Mouse (Mus musculus): Measurements from ENCODE around the gene Olfr325. TPM values are rescaled to one million over a fixed set of nuclear protein-coding genes. Genes with fewer than 3 reads are reported as not detected.

Gene Olfr325
- polyA plus RNA-seq, 1 experiment, result not detected

DNA sequence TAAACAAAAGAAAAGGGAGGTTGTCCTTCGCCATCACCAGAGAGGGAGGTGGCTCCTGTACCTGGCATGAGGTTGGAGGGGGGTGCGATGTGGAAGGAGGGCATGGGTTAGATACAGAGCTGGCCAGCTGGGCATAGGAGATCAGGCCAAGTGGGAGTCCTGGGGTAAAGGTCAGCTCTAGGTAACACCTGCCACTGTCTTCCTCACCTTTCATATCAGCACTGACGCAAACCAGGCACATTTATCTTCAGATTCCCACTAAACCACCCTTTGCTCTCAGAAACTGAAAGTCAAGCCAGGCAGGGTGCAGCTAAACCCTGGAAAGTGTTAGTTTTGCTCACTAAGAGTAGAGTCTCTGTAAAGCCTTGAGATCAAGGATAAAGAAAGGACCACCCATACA, 40.8 kb downstream of the Olfr325 start:
- Histone ChIP-seq H3K27ac (ENCODE audit: insufficient read depth, low read length) (no peak overlapping the region), H3K4me3 (ENCODE audit: insufficient read depth, low read length) (no peak overlapping the region), H3K4me1 (ENCODE audit: control insufficient read depth, insufficient read depth, low read length) (no peaks in the 10 kb centered on the region)
- no peak for TF ChIP-seq POLR2A (IDR thresholded peaks at IDR 0.05; ENCODE audit: extremely low read depth, insufficient read depth, low read length)
- TF ChIP-seq CTCF (IDR thresholded peaks at IDR 0.05; ENCODE audit: extremely low read depth, insufficient read depth, low read length), result no peak

DNA sequence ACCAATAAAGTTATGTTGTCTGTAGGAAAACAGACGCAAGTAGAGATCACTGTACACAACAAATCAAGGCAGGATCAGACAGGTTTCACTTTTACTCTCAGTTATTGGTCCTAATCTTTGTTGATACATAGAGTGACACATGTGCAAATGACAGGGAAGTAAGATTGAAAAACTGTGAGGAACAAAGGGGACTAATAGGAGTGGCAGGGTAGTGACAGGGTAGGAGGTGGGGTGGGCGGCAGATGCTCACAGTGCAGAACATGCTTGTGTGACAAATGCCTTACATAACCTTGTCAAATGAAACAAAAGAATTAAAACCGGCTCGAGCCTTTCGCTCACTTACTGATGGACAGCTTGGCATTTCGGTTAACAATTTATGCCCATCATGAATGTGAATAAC, 41.3 kb downstream of the Olfr325 start:
- H3K4me3 ChIP-seq (ENCODE audit: insufficient read depth, low read length), result no peak overlapping the region
- TF ChIP-seq POLR2A (IDR thresholded peaks at IDR 0.05; ENCODE audit: extremely low read depth, insufficient read depth, low read length) (no peak), CTCF (IDR thresholded peaks at IDR 0.05; ENCODE audit: extremely low read depth, insufficient read depth, low read length) (no peak)
- H3K27ac ChIP-seq (ENCODE audit: insufficient read depth, low read length), result no peak overlapping the region
- no peaks in the 10 kb centered on the region for H3K4me1 ChIP-seq (ENCODE audit: control insufficient read depth, insufficient read depth, low read length)

DNA sequence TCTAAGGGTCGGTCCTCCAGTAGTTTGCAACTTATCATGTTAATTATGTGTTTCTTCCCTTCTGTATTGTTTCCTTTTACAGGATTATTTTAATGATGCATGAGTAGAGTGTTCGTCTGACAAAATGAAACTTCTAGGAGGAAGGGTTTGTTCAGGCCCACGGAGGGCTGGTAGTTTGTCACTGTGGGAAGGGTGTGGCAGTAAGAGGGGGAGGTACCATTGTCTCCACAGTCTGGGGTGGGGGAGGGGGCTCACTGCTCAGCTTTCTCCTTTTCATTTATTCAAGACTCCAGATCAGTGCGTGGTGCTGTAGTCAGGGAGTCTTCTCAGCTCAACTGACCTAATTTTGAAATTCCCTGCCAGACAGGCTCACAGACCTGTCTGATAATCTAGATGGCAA, 48.6 kb downstream of the Olfr325 start:
- Histone ChIP-seq H3K4me1 (ENCODE audit: control insufficient read depth, insufficient read depth, low read length) (no peaks in the 10 kb centered on the region), H3K27ac (ENCODE audit: insufficient read depth, low read length) (no peak overlapping the region), H3K4me3 (ENCODE audit: insufficient read depth, low read length) (no peak overlapping the region)
- no peak for TF ChIP-seq POLR2A (IDR thresholded peaks at IDR 0.05; ENCODE audit: extremely low read depth, insufficient read depth, low read length)
- no peak for TF ChIP-seq CTCF (IDR thresholded peaks at IDR 0.05; ENCODE audit: extremely low read depth, insufficient read depth, low read length)

DNA sequence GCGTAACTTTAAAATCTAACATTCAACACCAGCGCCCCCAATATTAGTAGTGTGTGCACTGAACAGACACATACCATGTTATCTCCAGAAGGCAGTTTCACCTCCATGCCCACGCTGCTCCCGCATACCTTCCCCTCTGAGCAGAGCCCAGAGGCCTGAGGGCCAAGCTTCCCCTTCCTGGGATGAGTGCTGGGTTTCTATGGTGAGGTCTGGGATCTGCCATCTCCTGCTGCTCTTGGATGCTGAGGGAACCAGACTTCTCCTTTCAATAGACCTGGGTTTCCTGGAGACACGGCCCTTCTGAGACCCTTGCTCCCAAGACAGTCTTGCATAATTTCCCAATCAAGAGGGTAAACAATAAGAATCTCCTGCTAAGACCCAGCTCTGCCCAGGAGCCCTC, 52.9 kb downstream of the Olfr325 start, which contains the start of gene Olfr323:
Gene Olfr323 (minus strand): TSS at position 101 of the 400 bp plus-strand sequence.
- TF ChIP-seq POLR2A (IDR thresholded peaks at IDR 0.05; ENCODE audit: extremely low read depth, insufficient read depth, low read length) (no peak), CTCF (IDR thresholded peaks at IDR 0.05; ENCODE audit: extremely low read depth, insufficient read depth, low read length) (no peak)
- no peaks in the 10 kb centered on the region for H3K4me1 ChIP-seq (ENCODE audit: control insufficient read depth, insufficient read depth, low read length)

More for the DNA sequence above, 52.9 kb downstream of the Olfr325 start, which contains the start of gene Olfr323:
- H3K4me3 ChIP-seq (ENCODE audit: insufficient read depth, low read length), result no peak within 1 kb of the TSS
- H3K27ac ChIP-seq (ENCODE audit: insufficient read depth, low read length), result no peak within 1 kb of the TSS

Other genes starting within 250 kb of the Olfr325 start
- 50.2 and 50.7 TPM in 2 replicates for gene Zfp672, start 247.4 kb upstream of the Olfr325 start, polyA plus RNA-seq (2012; rRNA removed)
- 42.4 and 44.6 TPM in 2 replicates for gene Sh3bp5l, start 247.0 kb upstream of the Olfr325 start, polyA plus RNA-seq (2012; rRNA removed)
- 0.08 and 0.11 TPM in 2 replicates for gene Lypd8, start 198.7 kb upstream of the Olfr325 start, polyA plus RNA-seq (2012; rRNA removed)
- gene 1810065E05Rik, start 156.6 kb upstream of the Olfr325 start, polyA plus RNA-seq (2012; rRNA removed), result not detected in 2 replicates
- not detected in 2 replicates for gene Gm12253, start 145.2 kb upstream of the Olfr325 start, polyA plus RNA-seq (2012; rRNA removed)
- not detected in 2 replicates for gene Lypd9, start 124.8 kb upstream of the Olfr325 start, polyA plus RNA-seq (2012; rRNA removed)
- gene Olfr30, start 115.5 kb upstream of the Olfr325 start, polyA plus RNA-seq (2012; rRNA removed), result not detected in 2 replicates
- not detected in 2 replicates for gene Olfr332, start 85.2 kb upstream of the Olfr325 start, polyA plus RNA-seq (2012; rRNA removed)
- not detected in 2 replicates for gene Olfr331, start 75.2 kb upstream of the Olfr325 start, polyA plus RNA-seq (2012; rRNA removed)
- gene Olfr330, start 42.9 kb upstream of the Olfr325 start, polyA plus RNA-seq (2012; rRNA removed), result not detected in 2 replicates
- 0.08 TPM in 1 of 2 replicates, not detected in the other for gene Olfr329-ps, start 31.3 kb upstream of the Olfr325 start, polyA plus RNA-seq (2012; rRNA removed)
- gene Olfr328, start 22.1 kb upstream of the Olfr325 start, polyA plus RNA-seq (2012; rRNA removed), result 0.06 TPM in 1 of 2 replicates, not detected in the other
- not detected in 2 replicates for gene Olfr224, start 7.2 kb upstream of the Olfr325 start, polyA plus RNA-seq (2012; rRNA removed)
- gene Olfr324, start 17.4 kb downstream of the Olfr325 start, polyA plus RNA-seq (2012; rRNA removed), result not detected in 2 replicates
- gene 2210407C18Rik, start 38.3 kb downstream of the Olfr325 start, polyA plus RNA-seq (2012; rRNA removed), result not detected in 2 replicates
- gene Olfr323, start 52.8 kb downstream of the Olfr325 start, polyA plus RNA-seq (2012; rRNA removed), result not detected in 2 replicates
- gene Trim58, start 62.7 kb downstream of the Olfr325 start, polyA plus RNA-seq (2012; rRNA removed), result 0.04 and 0.08 TPM in 2 replicates
- not detected in 2 replicates for gene Olfr322, start 81.1 kb downstream of the Olfr325 start, polyA plus RNA-seq (2012; rRNA removed)
- gene Olfr320, start 103.4 kb downstream of the Olfr325 start, polyA plus RNA-seq (2012; rRNA removed), result not detected in 2 replicates
- not detected in 2 replicates for gene Olfr319, start 121.4 kb downstream of the Olfr325 start, polyA plus RNA-seq (2012; rRNA removed)
- gene Olfr318, start 146.3 kb downstream of the Olfr325 start, polyA plus RNA-seq (2012; rRNA removed), result not detected in 2 replicates
- gene Olfr317, start 161.5 kb downstream of the Olfr325 start, polyA plus RNA-seq (2012; rRNA removed), result 0.21 and 0.27 TPM in 2 replicates
- gene Olfr316, start 175.0 kb downstream of the Olfr325 start, polyA plus RNA-seq (2012; rRNA removed), result 1.6 and 2.3 TPM in 2 replicates
- not detected in 2 replicates for gene Olfr315, start 195.5 kb downstream of the Olfr325 start, polyA plus RNA-seq (2012; rRNA removed)
- not detected in 2 replicates for gene Olfr314, start 205.2 kb downstream of the Olfr325 start, polyA plus RNA-seq (2012; rRNA removed)
- gene Fam183b, start 224.2 kb downstream of the Olfr325 start, polyA plus RNA-seq (2012; rRNA removed), result 1.7 and 2.2 TPM in 2 replicates
- gene Olfr313, start 237.3 kb downstream of the Olfr325 start, polyA plus RNA-seq (2012; rRNA removed), result not detected in 2 replicates

Data from cortical plate, adult 2 months (tissue).